Mouse (Mus musculus): ENCODE measurements around the gene D10Jhu81e. TPM values are rescaled to one million over a fixed set of nuclear protein-coding genes. Genes with fewer than 3 reads are reported as not detected.
A peak's percentile ranks its signal among the peaks of the same experiment; 100 is the strongest.

The D10Jhu81e gene
- total and polyA plus RNA-seq, 3 experiments = 50.6 to 57.4 TPM; not detected in 1

DNA sequence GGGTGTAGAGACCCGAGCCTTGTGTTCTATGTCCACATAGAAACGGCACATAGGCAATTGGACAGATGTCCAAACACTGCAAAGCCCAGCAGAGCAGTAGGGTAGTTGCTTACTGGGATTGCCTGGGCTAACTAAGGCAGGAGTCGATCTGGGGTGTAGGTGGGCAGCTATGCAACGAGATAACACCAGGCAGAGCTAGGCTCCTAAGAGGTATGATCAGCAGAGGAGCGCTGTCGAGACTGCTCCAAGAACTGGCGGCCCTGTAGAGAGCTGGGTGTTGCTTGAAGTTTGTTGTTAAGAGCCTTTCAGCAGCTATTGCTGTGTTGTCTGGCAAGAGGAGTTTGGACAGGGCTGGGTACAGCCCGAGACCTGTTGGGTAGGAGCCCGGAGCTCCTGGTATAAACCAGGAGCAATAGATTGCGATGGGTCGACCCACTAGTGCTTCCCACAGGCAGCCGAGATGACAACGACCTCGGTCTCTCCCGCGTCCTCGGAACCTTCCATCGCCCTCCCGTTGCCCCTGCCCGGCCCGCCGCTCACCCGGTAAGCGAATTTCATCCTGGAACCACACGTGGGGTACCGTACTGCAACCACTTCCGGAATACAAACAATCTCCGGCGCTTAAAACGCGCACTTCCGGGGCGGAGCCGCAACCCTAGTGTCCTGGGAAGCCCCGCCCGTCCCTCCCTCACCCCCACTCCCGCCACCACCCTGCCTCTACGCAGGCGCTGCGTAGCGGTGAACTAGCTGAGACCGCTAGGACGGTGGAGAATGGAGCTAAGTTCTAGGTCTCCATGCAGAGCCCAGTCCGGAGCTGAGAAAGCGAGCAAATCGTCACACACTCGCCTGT is 15.2 kb upstream of the D10Jhu81e start, which contains the start of gene Pwp2 (continued):
- TF ChIP-seq EP300 (IDR thresholded peaks at IDR 0.05; ENCODE audit: low read depth in 1 of 2, low read length in 2 of 2) (0 out of 4 replicates have a peak, but pooled peaks of 1 of the 2 experiments have one; percentile 6), MYB (IDR thresholded peaks at IDR 0.05; ENCODE audit: low read depth, low read length) (no peak), ZMIZ1 (IDR thresholded peaks at IDR 0.05; ENCODE audit: low read depth, low read length) (peak; percentile 91), USF2 (IDR thresholded peaks at IDR 0.05; ENCODE audit: borderline replicate concordance in 1 of 2, insufficient read depth in 1 of 2, low read depth in 1 of 2, low read length in 2 of 2) (no peak), UBTF (IDR thresholded peaks at IDR 0.05; ENCODE audit: borderline replicate concordance, insufficient read depth, low read depth, low read length) (no peak), CHD2 (IDR thresholded peaks at IDR 0.05; ENCODE audit: low read length) (no peak), CTCF (IDR thresholded peaks at IDR 0.05 in 2 of 3, conservative IDR thresholded peaks at IDR 0.05 in 1 of 3; ENCODE audit: control insufficient read depth in 1 of 3, insufficient read depth in 1 of 3, low read depth in 2 of 3, low read length in 3 of 3, poor library complexity in 1 of 3, severe bottlenecking in 1 of 3) (no peak), RCOR1 (IDR thresholded peaks at IDR 0.05; ENCODE audit: low read depth, low read length) (peak; percentile 25; the same call in 1 of the 2 replicates), KAT2A (conservative IDR thresholded peaks at IDR 0.05; ENCODE audit: low read depth, low read length) (peak; percentile 62), MEF2A (IDR thresholded peaks at IDR 0.05; ENCODE audit: extremely low read depth, insufficient replicate concordance, low read depth, low read length, poor library complexity, severe bottlenecking) (no peak), SMC3 (IDR thresholded peaks at IDR 0.05; ENCODE audit: low read depth, low read length) (0 out of 2 replicates have a peak, but pooled peaks have one; percentile 5), HCFC1 (IDR thresholded peaks at IDR 0.05; ENCODE audit: low read depth, low read length) (peak; percentile 92)

DNA sequence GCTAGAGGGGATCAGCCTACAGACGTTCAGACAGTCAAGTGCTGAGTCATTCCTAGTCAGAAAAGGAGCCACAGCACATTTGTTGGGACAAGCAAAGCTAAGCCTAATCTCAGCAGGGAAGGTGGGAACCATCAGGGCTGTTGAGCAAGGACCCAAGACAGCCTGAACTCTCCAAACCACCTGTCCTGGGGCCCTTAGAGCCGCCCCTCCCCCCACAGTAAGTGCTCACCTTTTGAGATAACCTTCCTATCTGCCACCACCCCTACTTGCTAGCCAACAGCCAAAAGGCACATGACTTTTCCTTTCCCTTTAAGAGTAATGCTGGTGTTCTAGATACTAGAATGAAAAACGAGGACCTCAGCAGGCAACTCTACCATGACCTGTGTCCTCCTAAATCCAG is 14.0 kb upstream of the D10Jhu81e start:
- H3K27ac ChIP-seq (ENCODE audit: control insufficient read depth, low read depth, low read length) = no peak overlapping the region
- H3K36me3 ChIP-seq (ENCODE audit: control insufficient read depth in 1 of 2, insufficient read depth in 2 of 2, low read length in 2 of 2) = peaks cover 0 to 6% of the 10 kb centered on the region in 2 experiments
- H3K4me3 ChIP-seq (ENCODE audit: control insufficient read depth in 1 of 2, insufficient read depth in 1 of 2, low read depth in 2 of 2, low read length in 2 of 2) = no peak overlapping the region; a peak in 1 of 4 replicates
- no peak for DNase-seq (ENCODE audit: low read depth, low spot score)
- no peak for TF ChIP-seq NRF1 (IDR thresholded peaks at IDR 0.05; ENCODE audit: insufficient read depth, low read depth, low read length, poor library complexity, severe bottlenecking)
- TF ChIP-seq RCOR1 (IDR thresholded peaks at IDR 0.05; ENCODE audit: low read depth, low read length) = no peak
- no peak for TF ChIP-seq E2F4 (IDR thresholded peaks at IDR 0.05; ENCODE audit: borderline replicate concordance, low read depth, low read length)
- no peak for TF ChIP-seq UBTF (IDR thresholded peaks at IDR 0.05; ENCODE audit: borderline replicate concordance, insufficient read depth, low read depth, low read length)
- no peak for TF ChIP-seq MYB (IDR thresholded peaks at IDR 0.05; ENCODE audit: low read depth, low read length)
- TF ChIP-seq SMC3 (IDR thresholded peaks at IDR 0.05; ENCODE audit: low read depth, low read length) = no peak
- TF ChIP-seq MYC (IDR thresholded peaks at IDR 0.05; ENCODE audit: low read depth, low read length) = no peak
- no peak for TF ChIP-seq JUND (IDR thresholded peaks at IDR 0.05; ENCODE audit: low read depth, low read length)
- peaks cover 12% of the 10 kb centered on the region for H3K79me2 ChIP-seq (ENCODE audit: control insufficient read depth, insufficient read depth, low read length, poor library complexity)
- H3K9me3 ChIP-seq (replicated peaks; ENCODE audit: insufficient read depth, low read length) = no peaks in the 10 kb centered on the region
- H3K9ac ChIP-seq (ENCODE audit: control insufficient read depth, low read depth, low read length, poor library complexity, severe bottlenecking) = no peak overlapping the region
- peaks cover 5 to 10% of the 10 kb centered on the region in 2 experiments; a peak in 3 of 4 replicates for H3K4me1 ChIP-seq (ENCODE audit: control insufficient read depth in 1 of 2, insufficient read depth in 2 of 2, low read length in 2 of 2)
- H3K27me3 ChIP-seq (ENCODE audit: control insufficient read depth in 1 of 2, insufficient read depth in 2 of 2, low read length in 2 of 2) = no peaks in the 10 kb centered on the region
